Mouse (Mus musculus): ENCODE measurements around the gene Fam136a. TPM values are rescaled to one million over a fixed set of nuclear protein-coding genes. Genes with fewer than 3 reads are reported as not detected.
A peak's percentile ranks its signal among the peaks of the same experiment; 100 is the strongest.
"Not testable (repeated sequence)": the region's sequence is repeated elsewhere in the genome, so short reads cannot be mapped to it uniquely, and the experiment has no call there.

The Fam136a gene
- 10 to 100 TPM; 24.7 to 28.7 (median 25.4) TPM for total RNA-seq (2022)

GRCm38 (mm10) chr6:86365371-86366124 is at the start of gene Fam136a:
Gene Fam136a (plus strand): TSS chr6:86365646.
- DNase-seq (ENCODE audit: low spot score): peak; percentile 92

- no peak for DNase-seq (ENCODE audit: low spot score)
These were observed 48.4 kb upstream of the Fam136a start for GRCm38 (mm10) chr6:86317066-86317465.

DNA sequence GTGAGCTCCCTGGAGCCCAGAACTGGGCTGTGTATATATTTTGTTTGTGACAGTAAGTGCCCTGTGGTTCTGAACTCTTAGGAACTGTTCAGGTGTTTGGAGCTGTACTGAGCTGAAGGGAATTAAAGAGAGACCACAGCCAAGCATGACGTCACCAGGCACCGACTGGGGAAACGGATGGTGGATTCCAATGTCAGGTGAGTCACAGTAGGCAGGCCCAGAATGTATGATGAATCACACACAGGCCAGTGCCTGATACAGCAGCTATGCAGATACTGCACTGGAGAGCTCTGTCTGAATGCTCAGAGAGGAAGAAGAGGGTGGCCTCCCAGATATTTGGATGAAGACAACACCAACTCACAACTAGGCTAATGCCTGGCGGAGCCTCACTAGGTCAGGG is 46.6 kb upstream of the Fam136a start:
- no peak for DNase-seq (ENCODE audit: low spot score)

GRCm38 (mm10) chr6:86322031-86322563 is 43.3 kb upstream of the Fam136a start:
- DNase-seq (ENCODE audit: low spot score): no peak

DNA sequence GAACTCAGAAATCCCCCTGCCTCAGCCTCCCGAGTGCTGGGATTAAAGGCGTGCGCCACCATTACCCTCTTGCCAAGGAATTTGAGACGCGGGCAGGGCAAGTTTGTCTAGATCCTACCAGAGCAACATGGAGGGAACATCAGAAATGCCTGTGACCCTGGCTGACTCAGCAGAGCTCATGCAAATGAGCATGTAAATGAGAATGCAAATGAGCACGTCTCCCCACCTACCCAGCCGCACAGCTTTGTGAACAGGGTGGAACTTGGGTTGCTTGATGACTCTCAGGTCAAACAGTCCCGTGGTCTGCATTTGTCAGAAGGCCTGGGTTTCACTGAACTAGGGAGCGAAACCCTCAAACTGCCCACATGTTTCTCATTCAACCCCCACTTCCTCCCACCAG is 42.5 kb upstream of the Fam136a start:
- DNase-seq (ENCODE audit: low spot score): no peak

DNA sequence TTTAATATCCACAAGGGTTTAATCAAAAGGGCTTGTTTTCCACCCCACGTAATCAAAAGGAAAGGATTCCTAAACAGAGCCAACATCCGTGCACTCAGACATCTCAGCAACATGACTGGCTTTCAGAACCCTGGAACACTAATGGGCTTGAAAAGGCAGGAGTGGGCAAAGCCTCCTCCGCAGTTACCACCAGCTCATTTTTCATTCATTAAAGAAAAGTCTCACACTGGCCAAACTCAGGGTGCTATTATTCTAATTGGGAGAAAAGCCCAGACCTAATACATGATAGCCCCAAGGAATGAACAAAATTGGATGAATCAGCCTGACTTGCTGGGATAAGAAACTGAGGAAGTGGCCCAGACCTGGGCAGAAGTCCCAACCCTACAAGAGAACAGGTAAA is 41.0 kb upstream of the Fam136a start:
- DNase-seq (ENCODE audit: low spot score): no peak

- DNase-seq (ENCODE audit: low spot score): no peak
These were observed 39.8 kb upstream of the Fam136a start for GRCm38 (mm10) chr6:86325646-86326045.

DNA sequence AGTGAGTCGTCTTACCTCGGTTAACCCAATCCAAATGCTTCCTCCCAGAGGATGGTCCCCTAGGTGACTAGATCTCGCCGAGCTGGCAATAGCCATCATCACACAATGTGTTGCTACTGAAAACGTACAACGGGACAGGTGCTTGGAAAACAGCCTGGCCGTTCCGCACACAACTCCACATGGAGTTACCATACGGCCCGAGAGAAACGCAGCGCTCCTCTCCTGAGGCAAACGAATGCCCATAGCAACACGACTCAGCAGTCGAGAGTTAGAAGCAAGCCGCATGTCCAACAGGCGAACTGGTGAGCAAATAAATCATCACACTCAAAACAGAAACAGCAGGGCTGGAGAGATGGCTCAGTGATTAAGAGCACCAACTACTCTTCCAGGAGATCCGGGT is 38.6 kb upstream of the Fam136a start:
- no peak for DNase-seq (ENCODE audit: low spot score)

DNA sequence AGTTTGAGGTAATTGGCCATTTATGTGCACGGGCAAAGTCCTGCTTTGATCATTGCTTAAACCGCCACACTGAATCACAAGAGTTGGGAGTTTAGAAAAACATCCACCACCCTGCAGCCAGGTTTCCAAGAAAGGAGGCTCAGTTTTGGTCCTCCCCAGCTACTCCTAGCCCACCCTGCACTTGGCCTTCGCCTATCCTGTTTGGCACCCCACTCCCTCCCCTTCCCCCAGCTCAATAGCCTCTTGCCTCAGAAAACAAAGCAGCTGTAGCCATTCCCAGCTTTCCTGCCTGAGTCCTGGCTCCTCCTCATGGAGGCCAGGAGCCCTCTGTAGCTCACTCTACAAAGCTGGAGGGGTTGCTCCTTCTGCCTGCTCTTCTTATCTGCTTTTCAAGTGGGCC is 37.1 kb upstream of the Fam136a start:
- no peak for DNase-seq (ENCODE audit: low spot score)

GRCm38 (mm10) chr6:86329943-86330342 is 35.5 kb upstream of the Fam136a start:
- no peak for DNase-seq (ENCODE audit: low spot score)

DNA sequence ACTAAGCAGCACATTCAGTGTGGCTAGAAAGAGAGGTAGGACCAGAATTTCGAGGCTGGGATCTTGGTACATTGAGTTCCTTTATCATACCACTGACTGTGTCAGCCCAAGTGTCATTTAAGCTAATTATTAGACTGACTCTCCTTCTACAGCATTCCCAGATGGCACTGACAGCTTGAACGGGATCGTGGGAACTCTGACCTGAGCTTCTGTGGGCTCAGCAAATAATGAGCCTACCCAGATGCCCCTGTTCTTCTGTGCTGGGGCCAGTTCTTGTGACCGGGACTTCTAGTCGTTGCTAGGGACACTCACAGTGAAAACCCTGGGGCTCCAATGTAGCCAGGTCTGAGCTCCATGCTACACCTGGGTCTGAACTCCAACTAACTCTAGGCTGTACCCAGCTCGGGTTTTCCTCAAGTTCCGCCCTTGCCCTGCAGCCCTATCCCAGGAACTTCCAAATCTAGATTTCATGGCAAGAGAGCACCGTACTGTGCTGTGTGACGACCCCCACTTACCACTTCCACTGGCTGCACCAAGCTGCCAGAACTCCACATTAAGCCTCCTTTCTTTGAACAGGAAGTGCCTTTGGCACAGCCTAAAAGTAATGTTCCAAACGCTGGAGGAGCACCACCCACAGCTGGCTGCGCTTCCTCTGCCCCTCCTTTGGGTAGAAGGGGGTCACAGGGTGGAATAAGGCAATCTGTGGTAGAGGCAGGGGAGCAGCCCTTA is 30.2 kb upstream of the Fam136a start:
- DNase-seq (ENCODE audit: low spot score): no peak

- DNase-seq (ENCODE audit: low spot score): no peak
These were observed 29.6 kb upstream of the Fam136a start for GRCm38 (mm10) chr6:86335860-86336259.

GRCm38 (mm10) chr6:86336340-86336739 is 29.1 kb upstream of the Fam136a start:
- DNase-seq (ENCODE audit: low spot score): not testable (repeated sequence)

- DNase-seq (ENCODE audit: low spot score): no peak
These were observed 21.8 kb upstream of the Fam136a start for GRCm38 (mm10) chr6:86343656-86344055.

- DNase-seq (ENCODE audit: low spot score): no peak
These were observed 19.4 kb upstream of the Fam136a start for GRCm38 (mm10) chr6:86346063-86346462.

GRCm38 (mm10) chr6:86349257-86349656 is 16.2 kb upstream of the Fam136a start:
- no peak for DNase-seq (ENCODE audit: low spot score)

DNA sequence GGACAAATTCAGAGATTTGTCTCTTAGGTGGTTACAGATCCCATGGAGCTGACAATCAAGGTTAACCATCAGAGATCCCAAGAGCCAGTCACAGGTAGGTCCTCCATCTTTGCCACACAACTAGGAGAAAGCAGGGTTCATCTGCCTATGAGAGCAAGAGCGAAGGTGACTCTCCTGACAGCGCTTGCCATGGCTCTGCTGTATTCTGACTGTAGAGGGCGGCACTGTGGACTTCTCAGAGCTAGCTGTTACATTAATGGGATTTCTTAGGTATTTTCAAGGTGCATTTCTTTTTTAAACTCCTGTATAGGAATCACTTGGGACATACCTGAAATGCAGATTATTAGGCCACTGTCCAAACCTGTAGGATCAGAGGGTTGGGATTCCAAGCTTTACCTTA is 10.5 kb upstream of the Fam136a start:
- DNase-seq (ENCODE audit: low spot score): no peak

GRCm38 (mm10) chr6:86356956-86357355 is 8.5 kb upstream of the Fam136a start:
- DNase-seq (ENCODE audit: low spot score): no peak

GRCm38 (mm10) chr6:86360691-86361090 is 4.8 kb upstream of the Fam136a start:
- DNase-seq (ENCODE audit: low spot score): no peak

- no peak for DNase-seq (ENCODE audit: low spot score)
These were observed 4.1 kb upstream of the Fam136a start for GRCm38 (mm10) chr6:86361373-86361772.

- DNase-seq (ENCODE audit: low spot score): peak; percentile 80
These were observed 854 bp upstream of the Fam136a start for GRCm38 (mm10) chr6:86364442-86365141.

- DNase-seq (ENCODE audit: low spot score): peak; percentile 41
These were observed 843 bp downstream of the Fam136a start for GRCm38 (mm10) chr6:86366125-86366852.
